Mouse (Mus musculus): ENCODE measurements around the gene Gemin2. TPM values are rescaled to one million over a fixed set of nuclear protein-coding genes. Genes with fewer than 3 reads are reported as not detected.

Gene Gemin2
- polyA plus RNA-seq, 1 experiment = 2.9 TPM

DNA sequence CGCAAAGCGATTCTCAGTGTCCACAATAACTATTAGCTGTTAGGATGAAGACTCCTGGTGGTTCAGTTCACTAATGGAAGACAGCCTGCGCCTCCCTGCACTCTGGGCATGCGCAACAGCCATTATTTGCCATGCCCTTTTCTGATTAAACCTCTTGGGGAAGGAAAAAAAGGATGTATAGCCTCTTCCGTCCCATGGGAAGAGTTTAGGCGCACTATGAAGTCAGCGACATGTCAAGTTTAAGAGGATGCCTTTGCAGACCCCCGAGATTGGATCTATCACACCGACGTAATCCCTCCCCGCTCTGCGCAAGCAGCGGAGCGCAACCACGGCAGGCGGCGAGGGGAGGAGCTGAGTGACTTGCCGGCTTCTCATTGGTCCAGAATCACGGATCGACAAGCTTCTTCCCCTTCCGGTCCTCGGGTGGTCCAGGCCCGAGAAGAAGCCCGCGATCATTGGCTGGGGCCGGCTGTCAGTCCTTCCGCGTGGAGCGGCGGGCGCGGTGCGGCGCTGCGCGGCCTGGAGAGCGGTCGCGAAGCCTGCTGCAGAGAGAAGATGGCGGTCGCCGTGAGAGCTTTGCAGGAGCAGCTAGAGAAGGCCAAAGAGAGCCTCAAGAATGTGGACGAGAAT, 53.4 kb downstream of the Gemin2 start, which contains the start of gene Pnn:
Gene Pnn, plus strand, starts transcription at position 437 of the 630 bp plus-strand sequence.
- TF ChIP-seq CTCF (conservative IDR thresholded peaks at IDR 0.05; ENCODE audit: insufficient read depth, insufficient read length, low read depth, low read length) (no peak), POLR2A (IDR thresholded peaks at IDR 0.05; ENCODE audit: low read depth, low read length) (peak; percentile 49)
- Histone ChIP-seq H3K27ac (ENCODE audit: insufficient read depth, low read depth, low read length) (peak within 1 kb of the TSS; percentile 81), H3K36me3 (ENCODE audit: control insufficient read depth, insufficient read depth, low read length) (peaks cover 7% of the 10 kb centered on the region), H3K4me1 (ENCODE audit: control insufficient read depth, insufficient read depth, low read length) (0 out of 2 replicates have a peak, but pooled peaks cover 2% of the 10 kb centered on the region), H3K4me3 (ENCODE audit: insufficient read depth, low read depth, low read length) (peak within 1 kb of the TSS; percentile 67), H3K27me3 (replicated peaks; ENCODE audit: control insufficient read depth, insufficient read depth, low read length) (no peaks in the 10 kb centered on the region)
- peak; percentile 99 for DNase-seq
- under 1% methylated on average over 42 of the region's 43 CpGs for WGBS

DNA sequence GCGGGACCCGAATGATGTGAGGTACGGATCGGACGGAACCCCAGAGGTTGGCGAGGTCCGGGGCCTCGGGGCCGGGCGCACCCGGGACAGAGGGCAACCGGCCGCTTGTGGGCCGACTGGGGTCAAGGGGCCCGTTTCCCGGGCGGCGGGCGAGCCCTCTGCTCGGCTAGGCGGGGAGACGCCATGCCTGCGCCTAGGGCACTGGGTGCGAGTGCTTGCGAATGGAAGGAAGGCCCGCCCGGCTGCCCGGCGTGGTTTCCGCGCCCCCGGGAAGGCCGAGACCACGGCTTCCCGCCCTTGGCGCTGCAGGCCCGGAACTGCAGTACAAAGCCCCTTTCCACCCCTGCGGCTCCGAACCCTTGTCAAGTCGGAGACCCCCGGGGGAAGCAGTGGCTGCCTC, 53.9 kb downstream of the Gemin2 start:
- Histone ChIP-seq H3K4me1 (ENCODE audit: control insufficient read depth, insufficient read depth, low read length) (0 out of 2 replicates have a peak, but pooled peaks cover 2% of the 10 kb centered on the region), H3K36me3 (ENCODE audit: control insufficient read depth, insufficient read depth, low read length) (peaks cover 10% of the 10 kb centered on the region), H3K27ac (ENCODE audit: insufficient read depth, low read depth, low read length) (peak overlapping the region; percentile 58), H3K4me3 (ENCODE audit: insufficient read depth, low read depth, low read length) (peak overlapping the region; percentile 67), H3K27me3 (replicated peaks; ENCODE audit: control insufficient read depth, insufficient read depth, low read length) (no peaks in the 10 kb centered on the region)
- TF ChIP-seq POLR2A (IDR thresholded peaks at IDR 0.05; ENCODE audit: low read depth, low read length) (no peak), CTCF (conservative IDR thresholded peaks at IDR 0.05; ENCODE audit: insufficient read depth, insufficient read length, low read depth, low read length) (no peak)
- no peak for DNase-seq
- under 1% methylated on average over 41 of the region's 41 CpGs for WGBS

DNA sequence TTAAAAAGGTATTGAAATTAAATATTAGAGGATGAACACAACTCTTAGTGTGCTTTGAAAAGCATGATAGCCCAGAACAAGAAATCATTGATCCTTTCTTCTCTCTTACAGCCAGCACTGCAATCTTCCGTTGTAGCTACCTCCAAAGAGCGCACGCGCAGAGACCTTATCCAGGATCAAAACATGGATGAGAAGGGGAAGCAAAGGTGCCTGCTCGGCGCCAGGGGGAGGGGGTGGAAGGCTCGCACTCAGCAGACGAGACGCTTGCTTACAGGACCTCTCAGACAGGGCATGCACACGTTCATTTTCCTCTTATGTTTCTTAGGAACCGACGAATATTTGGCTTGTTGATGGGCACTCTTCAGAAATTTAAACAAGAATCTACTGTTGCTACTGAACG, 55.6 kb downstream of the Gemin2 start:
- peaks cover 14% of the 10 kb centered on the region for H3K36me3 ChIP-seq (ENCODE audit: control insufficient read depth, insufficient read depth, low read length)

DNA sequence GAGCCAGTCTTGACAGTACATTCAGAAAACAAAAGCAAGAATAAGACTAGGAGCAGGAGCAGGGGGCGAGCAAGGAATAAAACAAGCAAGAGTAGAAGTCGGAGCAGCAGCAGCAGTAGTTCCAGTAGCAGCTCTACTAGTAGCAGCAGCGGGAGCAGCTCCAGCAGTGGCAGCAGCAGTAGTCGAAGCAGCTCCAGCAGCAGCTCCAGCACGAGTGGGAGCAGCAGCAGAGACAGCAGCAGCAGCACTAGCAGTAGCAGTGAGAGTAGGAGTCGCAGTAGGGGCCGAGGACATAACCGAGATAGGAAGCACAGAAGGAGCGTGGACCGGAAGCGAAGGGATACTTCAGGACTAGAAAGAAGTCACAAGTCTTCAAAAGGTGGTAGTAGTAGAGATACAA, 59.1 kb downstream of the Gemin2 start:
- WGBS = 88% methylated on average over 11 of the region's 11 CpGs
- Histone ChIP-seq H3K4me1 (ENCODE audit: control insufficient read depth, insufficient read depth, low read length) (0 out of 2 replicates have a peak, but pooled peaks cover 2% of the 10 kb centered on the region), H3K4me3 (ENCODE audit: insufficient read depth, low read depth, low read length) (no peak overlapping the region), H3K36me3 (ENCODE audit: control insufficient read depth, insufficient read depth, low read length) (peaks cover 14% of the 10 kb centered on the region), H3K27me3 (replicated peaks; ENCODE audit: control insufficient read depth, insufficient read depth, low read length) (no peaks in the 10 kb centered on the region), H3K27ac (ENCODE audit: insufficient read depth, low read depth, low read length) (no peak overlapping the region)
- TF ChIP-seq POLR2A (IDR thresholded peaks at IDR 0.05; ENCODE audit: low read depth, low read length) (no peak), CTCF (conservative IDR thresholded peaks at IDR 0.05; ENCODE audit: insufficient read depth, insufficient read length, low read depth, low read length) (no peak)
- no peak for DNase-seq

More for the DNA sequence above, 55.6 kb downstream of the Gemin2 start:
- Histone ChIP-seq H3K4me1 (ENCODE audit: control insufficient read depth, insufficient read depth, low read length) (0 out of 2 replicates have a peak, but pooled peaks cover 2% of the 10 kb centered on the region), H3K27me3 (replicated peaks; ENCODE audit: control insufficient read depth, insufficient read depth, low read length) (no peaks in the 10 kb centered on the region), H3K4me3 (ENCODE audit: insufficient read depth, low read depth, low read length) (no peak overlapping the region), H3K27ac (ENCODE audit: insufficient read depth, low read depth, low read length) (no peak overlapping the region)
- DNase-seq = no peak
- TF ChIP-seq POLR2A (IDR thresholded peaks at IDR 0.05; ENCODE audit: low read depth, low read length) = no peak
- TF ChIP-seq CTCF (conservative IDR thresholded peaks at IDR 0.05; ENCODE audit: insufficient read depth, insufficient read length, low read depth, low read length) = no peak
- WGBS = 89% methylated on average over 13 of the region's 13 CpGs

DNA sequence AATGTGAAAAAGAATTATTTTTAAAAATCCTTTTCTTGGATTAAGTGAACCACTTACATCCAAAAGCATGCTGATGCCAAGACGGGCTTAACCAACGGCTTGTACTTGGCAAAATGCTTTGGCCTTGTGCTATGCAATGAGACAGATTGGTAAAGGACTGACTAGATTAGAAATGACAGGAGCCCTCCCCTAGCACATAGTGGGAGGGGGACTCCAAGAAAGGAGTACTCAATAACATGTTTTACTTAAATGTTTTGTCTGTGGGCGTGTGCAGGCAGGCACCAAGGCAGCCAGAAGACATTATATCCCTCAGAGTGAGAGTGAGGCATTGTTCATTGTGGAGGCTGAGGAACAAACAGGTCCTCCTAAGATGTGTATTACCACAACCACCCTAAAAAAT, 60.9 kb downstream of the Gemin2 start:
- Histone ChIP-seq H3K4me1 (ENCODE audit: control insufficient read depth, insufficient read depth, low read length) (no peaks in the 10 kb centered on the region), H3K4me3 (ENCODE audit: insufficient read depth, low read depth, low read length) (no peak overlapping the region), H3K36me3 (ENCODE audit: control insufficient read depth, insufficient read depth, low read length) (peaks cover 12% of the 10 kb centered on the region), H3K27ac (ENCODE audit: insufficient read depth, low read depth, low read length) (no peak overlapping the region), H3K27me3 (replicated peaks; ENCODE audit: control insufficient read depth, insufficient read depth, low read length) (no peaks in the 10 kb centered on the region)
- WGBS = 83% methylated on average over 3 of the region's 3 CpGs
- DNase-seq = no peak
- TF ChIP-seq CTCF (conservative IDR thresholded peaks at IDR 0.05; ENCODE audit: insufficient read depth, insufficient read length, low read depth, low read length) (no peak), POLR2A (IDR thresholded peaks at IDR 0.05; ENCODE audit: low read depth, low read length) (no peak)

DNA sequence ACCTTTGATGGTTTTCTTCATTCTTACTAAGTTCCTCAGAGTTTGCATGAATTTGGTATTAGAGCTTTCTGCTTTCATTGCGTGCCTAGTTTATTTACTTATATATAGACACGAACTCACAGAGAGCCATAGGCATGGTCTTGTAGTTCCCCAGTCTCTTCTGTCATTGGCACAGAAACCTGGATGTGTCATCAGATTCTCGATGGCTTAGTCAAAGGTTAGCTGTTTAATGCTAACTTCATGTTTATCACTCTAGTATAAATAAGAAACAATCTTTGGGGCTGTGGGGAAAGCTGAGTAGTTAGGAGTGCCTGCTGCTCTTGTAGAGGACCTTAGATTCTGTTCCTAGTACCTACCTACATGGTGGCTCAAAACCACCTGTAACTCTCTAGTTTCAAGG, 63.8 kb downstream of the Gemin2 start:
- no peak overlapping the region for H3K4me3 ChIP-seq (ENCODE audit: insufficient read depth, low read depth, low read length)
- WGBS = 77% methylated on average over 3 of the region's 3 CpGs
- TF ChIP-seq POLR2A (IDR thresholded peaks at IDR 0.05; ENCODE audit: low read depth, low read length) (no peak), CTCF (conservative IDR thresholded peaks at IDR 0.05; ENCODE audit: insufficient read depth, insufficient read length, low read depth, low read length) (no peak)
- no peaks in the 10 kb centered on the region for H3K27me3 ChIP-seq (replicated peaks; ENCODE audit: control insufficient read depth, insufficient read depth, low read length)
- no peaks in the 10 kb centered on the region for H3K4me1 ChIP-seq (ENCODE audit: control insufficient read depth, insufficient read depth, low read length)
- H3K27ac ChIP-seq (ENCODE audit: insufficient read depth, low read depth, low read length) = no peak overlapping the region
- peaks cover 5% of the 10 kb centered on the region for H3K36me3 ChIP-seq (ENCODE audit: control insufficient read depth, insufficient read depth, low read length)
- no peak for DNase-seq

DNA sequence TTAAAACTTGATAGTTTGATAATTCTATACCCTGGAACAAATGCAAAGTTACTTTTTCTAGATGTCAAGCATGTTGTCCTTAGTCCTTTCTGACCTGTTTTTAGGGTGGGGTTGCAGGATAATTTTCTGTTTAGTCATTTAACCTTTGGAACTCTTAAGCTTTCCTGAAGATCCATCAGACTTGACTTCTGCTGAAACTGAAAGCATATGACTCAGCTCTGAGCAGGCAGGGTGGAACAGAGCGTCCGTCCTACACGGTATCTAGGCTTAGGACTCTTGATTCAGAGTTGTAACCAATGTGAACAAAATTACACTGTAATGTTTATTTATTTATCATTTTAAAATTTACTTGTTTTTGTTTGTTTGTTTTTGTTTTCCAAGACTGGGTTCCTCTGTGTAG, 64.7 kb downstream of the Gemin2 start:
- WGBS = 72% methylated on average over 3 of the region's 3 CpGs
- Histone ChIP-seq H3K4me3 (ENCODE audit: insufficient read depth, low read depth, low read length) (no peak overlapping the region), H3K36me3 (ENCODE audit: control insufficient read depth, insufficient read depth, low read length) (no peaks in the 10 kb centered on the region), H3K4me1 (ENCODE audit: control insufficient read depth, insufficient read depth, low read length) (no peaks in the 10 kb centered on the region), H3K27ac (ENCODE audit: insufficient read depth, low read depth, low read length) (no peak overlapping the region), H3K27me3 (replicated peaks; ENCODE audit: control insufficient read depth, insufficient read depth, low read length) (no peaks in the 10 kb centered on the region)
- TF ChIP-seq POLR2A (IDR thresholded peaks at IDR 0.05; ENCODE audit: low read depth, low read length) = no peak
- no peak for TF ChIP-seq CTCF (conservative IDR thresholded peaks at IDR 0.05; ENCODE audit: insufficient read depth, insufficient read length, low read depth, low read length)
- no peak for DNase-seq

Other genes with a start within 250 kb of the Gemin2 start
- 13.0 and 13.2 TPM in 2 replicates for gene Sec23a, start 1.4 kb upstream of the Gemin2 start, polyA plus RNA-seq (2012; rRNA removed)
- 87.0 and 87.3 TPM in 2 replicates for gene Trappc6b, start 48.1 kb downstream of the Gemin2 start, polyA plus RNA-seq (2012; rRNA removed)
- 8.2 and 10.4 TPM in 2 replicates for gene Pnn, start 53.5 kb downstream of the Gemin2 start, polyA plus RNA-seq (2012; rRNA removed)
- gene Mia2, start 82.4 kb downstream of the Gemin2 start, polyA plus RNA-seq (2012; rRNA removed) = 95.3 and 102 TPM in 2 replicates
- 9.2 and 9.8 TPM in 2 replicates for gene Fbxo33, start 206.3 kb downstream of the Gemin2 start, polyA plus RNA-seq (2012; rRNA removed)